Mouse (Mus musculus) stomach, embryonic 14.5 days (tissue): ENCODE measurements around the gene Mphosph10. TPM values are rescaled to one million over a fixed set of nuclear protein-coding genes. Genes with fewer than 3 reads are reported as not detected.

ENCODE experiments used
- ATAC-seq: fragments of 200-750 bp; cut with Nextera tagmentation; 2 replicates; pipeline ENCODE4 v1.8.0; 2017; ENCODE audit warnings: low read depth, moderate TSS enrichment; ENCODE audit not compliant: insufficient number of reproducible peaks, insufficient read depth, low FRiP score
- H3K27ac ChIP-seq: fragments of 300-500 bp; sonication (generic); 2 replicates; pipeline ENCODE4 v1.5.1; 2014; ENCODE audit warnings: mild to moderate bottlenecking, low read length, moderate library complexity, mixed read lengths
- H3K27me3 ChIP-seq: fragments of 300-500 bp; sonication (generic); 2 replicates; pipeline ENCODE4 v1.6.1; 2014; ENCODE audit warnings: low read length, control low read depth, mixed read lengths; ENCODE audit not compliant: control insufficient read depth, insufficient read depth
- H3K36me3 ChIP-seq: fragments of 300-500 bp; sonication (generic); 2 replicates; pipeline ENCODE4 v1.6.1; 2014; ENCODE audit warnings: mild to moderate bottlenecking, control low read depth, low read length, moderate library complexity, mixed read lengths; ENCODE audit not compliant: control insufficient read depth, insufficient read depth
- H3K4me1 ChIP-seq: fragments of 300-500 bp; sonication (generic); 2 replicates; pipeline ENCODE4 v1.6.1; 2014; ENCODE audit warnings: low read length, control low read depth, mixed read lengths; ENCODE audit not compliant: control insufficient read depth, insufficient read depth
- H3K4me2 ChIP-seq: fragments of 300-500 bp; sonication (generic); replicated peaks from 2 replicates; pipeline ENCODE4 v1.6.1; 2014; ENCODE audit warnings: low read depth, low read length, control low read depth
- H3K4me3 ChIP-seq: fragments of 300-500 bp; sonication (generic); 2 replicates; pipeline ENCODE4 v1.5.1; 2014; ENCODE audit warnings: low read depth, low read length, control low read depth
- H3K9ac ChIP-seq: fragments of 300-500 bp; sonication (generic); replicated peaks from 2 replicates; pipeline ENCODE4 v1.6.1; 2014; ENCODE audit warnings: low read depth, mild to moderate bottlenecking, control low read depth, low read length, moderate library complexity, mixed read lengths
- H3K9me3 ChIP-seq: fragments of 300-500 bp; sonication (generic); 2 replicates; pipeline ENCODE4 v1.6.1; 2016; ENCODE audit warnings: low read depth, low read length, control low read depth; ENCODE audit not compliant: control insufficient read depth
- WGBS: fragments of 180-500 bp; shearing (Covaris S2); extraction: QIAGEN DNeasy Blood & Tissue Kit; methylation state at CpG from one replicate; pipeline ENCODE4 v1.1.7; 2014; 5-methylcytosine and 5-hydroxymethylcytosine counted together
- polyA plus RNA-seq: library from polyadenylated mRNA; unstranded; fragments of >200 nt; fragmentation: Nextera tagmentation; extraction: Ambion mirVana; gene quantifications from 2 replicates; pipeline ENCODE4 v1.2.1, GENCODE M21; 2014

Gene Mphosph10
- polyA plus RNA-seq, result 34.7 and 40.1 TPM in 2 replicates

DNA sequence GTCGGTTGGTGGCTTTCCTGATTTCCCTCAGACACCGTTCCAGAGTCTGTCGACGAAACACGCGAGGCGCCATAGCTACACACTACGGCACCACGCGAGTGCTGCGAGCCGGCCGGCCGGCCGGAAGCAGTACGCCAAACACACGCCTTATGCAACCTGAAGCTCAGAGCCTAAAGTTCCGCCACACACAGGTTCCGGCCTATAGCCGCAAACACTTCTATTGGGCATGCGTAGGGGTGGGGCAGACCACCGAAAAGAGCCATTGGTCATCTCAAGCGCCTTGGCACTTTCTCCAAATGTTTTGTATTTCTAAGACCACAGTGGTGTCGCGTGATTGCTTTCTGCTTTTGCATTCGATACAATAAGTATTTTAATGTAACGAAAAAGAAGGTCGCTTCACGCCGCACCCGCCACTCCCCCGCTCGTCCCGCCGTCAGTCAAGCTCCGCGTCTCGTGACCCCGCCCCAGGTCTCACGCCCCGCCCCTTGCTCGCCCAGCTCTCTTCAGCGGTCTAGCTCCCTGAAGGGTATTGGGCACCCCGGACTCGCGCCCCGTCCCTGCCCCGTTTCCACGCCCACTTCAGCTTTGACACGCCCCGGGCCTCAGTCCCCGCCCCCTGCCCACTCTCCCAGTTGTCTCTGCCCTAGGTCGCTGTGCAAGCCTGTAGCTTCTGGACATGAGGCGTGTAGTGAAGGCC is at the start of gene Mphosph10, which contains the start of gene Mcee:
Mphosph10 (minus strand) TSS at position 147 of the 697 bp plus-strand sequence.
Mcee (plus strand) TSS at position 486 of the 697 bp plus-strand sequence.
- Histone ChIP-seq H3K36me3 (peaks cover 12% of the 10 kb centered on the region; the same call in 1 of the 2 replicates), H3K4me2 (peak within 1 kb of the TSS; percentile 81), H3K4me3 (peak within 1 kb of the TSS; percentile 74), H3K27ac (peak within 1 kb of the TSS; percentile 69; the same call in 1 of the 2 replicates), H3K4me1 (peaks cover 2% of the 10 kb centered on the region; the same call in 1 of the 2 replicates), H3K9me3 (no peaks in the 10 kb centered on the region), H3K27me3 (no peaks in the 10 kb centered on the region), H3K9ac (peak within 1 kb of the TSS; percentile 80)
- under 1% methylated on average over 54 of the region's 54 CpGs for WGBS
- peak; percentile 99 for ATAC-seq

DNA sequence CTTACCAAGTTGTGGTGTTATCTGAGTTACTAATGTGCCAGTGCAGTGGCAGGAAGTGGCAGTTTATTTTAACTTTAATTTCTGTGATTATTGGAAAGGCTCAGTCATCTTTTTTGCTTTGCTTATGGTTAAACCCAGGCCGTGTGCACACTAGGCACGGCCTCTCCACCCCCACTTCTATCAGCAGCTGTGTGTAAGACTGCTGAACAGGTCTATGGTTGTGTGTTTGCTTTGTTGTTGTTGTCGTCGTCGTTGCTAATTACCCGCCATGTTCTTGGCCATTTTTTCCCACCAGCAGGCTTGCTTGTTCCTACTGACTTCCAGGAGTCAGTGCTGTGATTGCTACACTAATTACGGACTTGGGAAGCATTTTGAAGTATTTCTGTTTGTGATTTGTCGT is 48.5 kb upstream of the Mphosph10 start:
- 81% methylated on average over 8 of the region's 8 CpGs for WGBS
- no peaks in the 10 kb centered on the region for H3K4me1 ChIP-seq
- no peak for ATAC-seq
- H3K4me2 ChIP-seq, result no peak overlapping the region
- no peaks in the 10 kb centered on the region for H3K9me3 ChIP-seq
- H3K9ac ChIP-seq, result no peak overlapping the region
- H3K36me3 ChIP-seq, result no peaks in the 10 kb centered on the region
- no peak overlapping the region for H3K27ac ChIP-seq
- no peak overlapping the region for H3K4me3 ChIP-seq
- no peaks in the 10 kb centered on the region for H3K27me3 ChIP-seq

DNA sequence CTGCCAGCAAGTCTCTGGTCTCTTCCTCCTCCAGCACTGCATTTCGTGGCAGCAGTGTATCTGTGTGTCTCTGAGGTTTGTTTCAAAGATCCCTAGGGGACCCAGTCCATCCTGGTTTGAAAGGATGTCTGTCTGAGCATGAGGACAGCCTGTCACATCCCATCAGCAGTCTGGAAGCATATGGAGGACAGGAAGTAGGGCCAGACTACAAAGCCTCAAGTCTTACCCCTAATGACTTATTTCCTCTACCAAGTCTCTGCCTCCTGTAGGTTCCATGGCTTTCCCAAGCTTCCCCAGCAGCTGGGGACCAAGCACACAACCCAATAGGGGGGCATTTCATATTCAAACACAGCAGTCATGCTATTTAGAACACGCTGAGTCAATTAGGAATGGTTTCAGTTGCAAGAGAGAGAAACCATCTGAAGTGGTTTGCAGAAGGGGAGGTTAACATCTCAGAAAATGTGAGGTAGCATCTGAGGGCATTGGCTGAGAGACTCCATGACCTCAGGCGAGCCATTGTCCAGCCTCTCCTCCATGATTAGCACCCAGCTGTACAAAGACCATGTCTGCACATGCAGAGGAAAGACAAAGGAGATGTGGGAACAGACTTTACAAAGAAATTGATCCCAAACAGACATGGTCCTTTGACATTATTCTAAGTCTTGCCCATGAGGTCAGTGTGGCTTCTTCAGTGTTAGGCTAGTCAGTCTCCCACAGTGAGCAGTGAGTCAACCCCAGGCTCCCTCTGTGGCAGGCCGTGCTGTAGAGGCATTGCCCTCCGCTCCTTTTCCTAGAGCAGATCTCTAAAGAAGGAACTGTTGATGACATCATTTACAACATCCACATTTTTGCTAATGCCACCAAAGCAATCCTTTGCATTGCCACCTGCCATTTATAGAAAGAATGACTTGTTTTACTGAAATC is 47.8 kb upstream of the Mphosph10 start:
- WGBS, result 69% methylated on average over 5 of the region's 5 CpGs

DNA sequence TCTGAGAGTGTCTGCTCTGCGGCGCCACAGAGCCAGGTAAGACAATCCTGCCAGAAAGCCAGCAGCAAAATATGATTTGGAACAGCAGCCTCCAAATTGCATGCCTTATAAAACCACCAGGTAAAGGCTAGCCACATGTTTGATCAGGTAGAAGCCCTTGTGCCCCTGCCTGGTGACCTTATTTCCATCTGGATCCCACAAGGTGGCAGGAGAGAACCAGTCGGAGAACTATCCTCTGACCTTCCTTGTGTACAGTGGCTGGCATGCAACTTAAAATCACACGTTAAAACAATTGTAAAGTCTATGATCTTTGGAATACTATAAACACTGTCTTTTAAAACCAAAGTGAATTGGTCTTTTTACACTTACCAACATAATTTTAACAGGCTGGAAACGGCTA is 32.8 kb upstream of the Mphosph10 start:
- no peak overlapping the region for H3K27ac ChIP-seq
- no peak overlapping the region for H3K4me2 ChIP-seq
- no peak overlapping the region for H3K9ac ChIP-seq
- no peaks in the 10 kb centered on the region for H3K9me3 ChIP-seq
- H3K4me3 ChIP-seq, result no peak overlapping the region
- no peaks in the 10 kb centered on the region for H3K4me1 ChIP-seq
- no peaks in the 10 kb centered on the region for H3K27me3 ChIP-seq
- no peak for ATAC-seq
- no peaks in the 10 kb centered on the region for H3K36me3 ChIP-seq
- 61% methylated on average over 5 of the region's 5 CpGs for WGBS

More for the DNA sequence above, 47.8 kb upstream of the Mphosph10 start:
- Histone ChIP-seq H3K27ac (no peak overlapping the region), H3K9me3 (no peaks in the 10 kb centered on the region), H3K36me3 (no peaks in the 10 kb centered on the region), H3K27me3 (no peaks in the 10 kb centered on the region), H3K4me1 (no peaks in the 10 kb centered on the region), H3K9ac (no peak overlapping the region), H3K4me3 (no peak overlapping the region), H3K4me2 (no peak overlapping the region)
- no peak for ATAC-seq

DNA sequence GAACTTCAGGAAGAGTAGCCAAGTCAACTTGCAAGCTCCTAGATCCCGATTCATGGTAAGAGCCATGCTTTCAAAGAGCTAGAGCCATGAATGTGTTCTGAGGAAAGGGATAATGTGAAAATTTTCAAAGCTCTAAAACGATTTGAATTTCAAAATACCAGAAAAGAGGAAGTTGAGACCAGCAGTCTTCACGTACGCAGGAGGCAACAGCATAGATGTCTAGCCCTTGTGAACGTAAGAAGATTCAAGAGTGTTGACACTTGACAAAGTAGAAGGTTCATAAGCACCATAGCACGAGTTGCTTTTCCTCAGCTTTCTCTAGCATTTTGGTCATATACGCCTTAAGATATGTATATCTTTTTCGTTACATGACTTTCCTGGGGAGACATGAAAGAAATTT is 11.9 kb upstream of the Mphosph10 start:
- no peaks in the 10 kb centered on the region for H3K4me1 ChIP-seq
- no peaks in the 10 kb centered on the region for H3K27me3 ChIP-seq
- WGBS, result 91% methylated on average over 8 of the region's 8 CpGs
- H3K9me3 ChIP-seq, result no peaks in the 10 kb centered on the region
- H3K4me3 ChIP-seq, result no peak overlapping the region
- H3K36me3 ChIP-seq, result peaks cover 3% of the 10 kb centered on the region; the same call in 1 of the 2 replicates
- H3K4me2 ChIP-seq, result no peak overlapping the region
- no peak overlapping the region for H3K27ac ChIP-seq
- H3K9ac ChIP-seq, result no peak overlapping the region
- no peak for ATAC-seq

DNA sequence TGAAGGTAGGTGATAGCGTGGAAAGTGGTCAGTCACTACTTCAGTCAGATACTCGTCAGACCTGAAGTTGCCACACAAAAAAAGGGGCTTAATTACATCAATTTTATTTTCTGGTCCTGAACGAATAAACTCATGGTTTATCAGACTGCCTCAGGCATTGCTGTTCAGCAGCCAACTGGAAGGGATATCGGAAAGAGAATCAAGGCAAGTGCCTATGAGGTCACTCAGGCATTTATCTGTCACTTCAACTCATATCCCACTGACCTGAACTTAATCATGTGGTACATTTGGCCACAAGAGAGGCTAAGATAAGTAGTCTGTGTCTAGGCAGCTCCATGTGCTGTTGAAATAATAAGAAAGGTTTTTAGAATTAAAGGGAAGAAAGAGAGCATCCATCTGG is 10.4 kb upstream of the Mphosph10 start:
- WGBS, result 90% methylated on average over 4 of the region's 4 CpGs
- Histone ChIP-seq H3K9me3 (no peaks in the 10 kb centered on the region), H3K27ac (no peak overlapping the region), H3K9ac (no peak overlapping the region), H3K4me3 (no peak overlapping the region), H3K36me3 (peaks cover 3% of the 10 kb centered on the region), H3K4me1 (no peaks in the 10 kb centered on the region), H3K27me3 (no peaks in the 10 kb centered on the region), H3K4me2 (no peak overlapping the region)
- no peak for ATAC-seq

DNA sequence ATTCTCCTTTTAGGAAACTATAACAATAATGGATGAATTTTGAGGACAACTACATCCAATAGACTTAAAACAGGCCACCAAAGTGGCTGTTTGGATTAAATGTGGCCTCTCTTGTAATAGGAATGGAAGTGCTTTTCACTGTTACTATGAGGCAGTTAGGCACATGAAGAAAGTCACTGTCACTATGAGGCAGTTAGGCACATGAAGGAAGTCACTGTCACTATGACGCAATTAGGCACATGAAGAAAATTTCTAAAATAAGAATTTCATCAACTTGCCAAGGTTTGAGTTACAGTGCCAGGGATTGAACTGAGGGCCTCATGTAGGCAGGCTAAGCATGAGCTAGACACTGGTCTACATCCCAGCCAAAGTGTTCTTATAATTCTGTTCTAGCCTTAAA is 8.7 kb upstream of the Mphosph10 start:
- WGBS, result 88% methylated on average over 1 of the region's 1 CpGs
- Histone ChIP-seq H3K9ac (no peak overlapping the region), H3K9me3 (no peaks in the 10 kb centered on the region)

DNA sequence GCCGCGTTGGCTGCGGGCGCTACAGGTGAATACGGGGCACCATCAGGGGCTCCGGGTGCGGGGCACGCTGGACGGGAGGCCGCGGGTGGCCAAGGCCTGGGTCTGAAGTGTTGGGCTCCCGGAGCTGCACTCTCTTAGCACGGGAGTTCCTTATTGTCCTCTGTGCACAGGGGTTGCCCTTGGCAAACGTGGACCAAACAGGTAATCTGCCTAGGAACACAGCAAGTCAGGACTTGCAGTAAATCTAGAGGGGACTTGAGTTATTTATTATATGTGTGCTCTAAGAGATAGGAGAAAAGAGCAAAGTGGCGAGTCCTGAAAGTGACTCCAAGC is 717 bp upstream of the Mphosph10 start:
- ATAC-seq, result peak; percentile 59; the same call in 1 of the 2 replicates
- Histone ChIP-seq H3K9me3 (no peaks in the 10 kb centered on the region), H3K4me1 (peaks cover 2% of the 10 kb centered on the region; the same call in 1 of the 2 replicates), H3K36me3 (peaks cover 12% of the 10 kb centered on the region; the same call in 1 of the 2 replicates), H3K4me2 (peak overlapping the region; percentile 58), H3K9ac (peak overlapping the region; percentile 80), H3K4me3 (peak overlapping the region; percentile 74), H3K27ac (peak overlapping the region; percentile 69; the same call in 1 of the 2 replicates), H3K27me3 (no peaks in the 10 kb centered on the region)
- under 1% methylated on average over 15 of the region's 15 CpGs for WGBS

More for the DNA sequence above, 8.7 kb upstream of the Mphosph10 start:
- Histone ChIP-seq H3K27me3 (no peaks in the 10 kb centered on the region), H3K27ac (no peak overlapping the region), H3K36me3 (peaks cover 3% of the 10 kb centered on the region), H3K4me2 (no peak overlapping the region), H3K4me1 (no peaks in the 10 kb centered on the region), H3K4me3 (no peak overlapping the region)
- ATAC-seq, result no peak
